Mouse (Mus musculus): ENCODE results near the gene Epha7. TPM values are rescaled to one million over a fixed set of nuclear protein-coding genes. Genes with fewer than 3 reads are reported as not detected.

The Epha7 gene
- 10 to 100 TPM; 77.7 to 82.8 TPM for total RNA-seq (2021)

- intact Hi-C loops (cut with DNase I): loop anchor here (5.0 kb wide), 2 partner anchors 845 to 1880 kb away; no protein-coding TSS in a partner anchor
- DNase-seq (ENCODE audit: extremely low spot score in 1 of 2, low spot score in 2 of 2): peak; percentile 95 to 98
These were observed at the start of gene Epha7 for GRCm38 (mm10) chr4:28812691-28813289. Epha7 (plus strand) TSS chr4:28813131.

GRCm38 (mm10) chr4:28783961-28784360 lies 29.0 kb upstream of the Epha7 start:
- intact Hi-C loops (cut with DNase I): no loop called here
- no peak for DNase-seq (ENCODE audit: extremely low spot score in 1 of 2, low spot score in 2 of 2)

GRCm38 (mm10) chr4:28808800-28809199 lies 4.1 kb upstream of the Epha7 start:
- intact Hi-C loops (cut with DNase I): no loop called here
- DNase-seq (ENCODE audit: extremely low spot score in 1 of 2, low spot score in 2 of 2): peak in 1 of 2 experiments; percentile 29

- intact Hi-C loops (cut with DNase I): loop anchor here (5.0 kb wide), 2 partner anchors 842 to 1877 kb away; no protein-coding TSS in a partner anchor
These were observed 3.2 kb upstream of the Epha7 start for GRCm38 (mm10) chr4:28809703-28810102.

GRCm38 (mm10) chr4:28813551-28814475 lies 882 bp downstream of the Epha7 start:
- intact Hi-C loops (cut with DNase I): loop anchor here (5.0 kb wide), 2 partner anchors 847 to 1882 kb away; no protein-coding TSS in a partner anchor
- DNase-seq (ENCODE audit: extremely low spot score in 1 of 2, low spot score in 2 of 2): peak; percentile 29 to 62

More at GRCm38 (mm10) chr4:28809703-28810102, 3.2 kb upstream of the Epha7 start:
- DNase-seq (ENCODE audit: extremely low spot score in 1 of 2, low spot score in 2 of 2): no peak

- peak in 1 of 2 experiments; percentile 19 for DNase-seq (ENCODE audit: extremely low spot score in 1 of 2, low spot score in 2 of 2)
- intact Hi-C loops (cut with DNase I): loop anchor here (5.0 kb wide), 2 partner anchors 847 to 1882 kb away; no protein-coding TSS in a partner anchor
These were observed 1.5 kb downstream of the Epha7 start for GRCm38 (mm10) chr4:28814476-28814815.

GRCm38 (mm10) chr4:28814816-28815620 lies 2.1 kb downstream of the Epha7 start:
- DNase-seq (ENCODE audit: extremely low spot score in 1 of 2, low spot score in 2 of 2): peak; percentile 20 to 63
- intact Hi-C loops (cut with DNase I): loop anchor here (5.0 kb wide), 2 partner anchors 848 to 1883 kb away; no protein-coding TSS in a partner anchor

GRCm38 (mm10) chr4:28815621-28815920 lies 2.6 kb downstream of the Epha7 start:
- DNase-seq (ENCODE audit: extremely low spot score in 1 of 2, low spot score in 2 of 2): no peak
- intact Hi-C loops (cut with DNase I): no loop called here

- intact Hi-C loops (cut with DNase I): loop anchor here (10.0 kb wide), 1 partner anchor 111 kb away; no protein-coding TSS in a partner anchor
- no peak for DNase-seq (ENCODE audit: extremely low spot score in 1 of 2, low spot score in 2 of 2)
These were observed 10.7 kb downstream of the Epha7 start for GRCm38 (mm10) chr4:28823616-28824015.

GRCm38 (mm10) chr4:28824616-28825015 lies 11.7 kb downstream of the Epha7 start:
- peak in 1 of 2 experiments; percentile 36 for DNase-seq (ENCODE audit: extremely low spot score in 1 of 2, low spot score in 2 of 2)
- intact Hi-C loops (cut with DNase I): loop anchor here (10.0 kb wide), 1 partner anchor 110 kb away; no protein-coding TSS in a partner anchor

GRCm38 (mm10) chr4:28837669-28838068 lies 24.7 kb downstream of the Epha7 start:
- DNase-seq (ENCODE audit: extremely low spot score in 1 of 2, low spot score in 2 of 2): no peak
- intact Hi-C loops (cut with DNase I): no loop called here

GRCm38 (mm10) chr4:28846311-28846710 lies 33.4 kb downstream of the Epha7 start:
- DNase-seq (ENCODE audit: extremely low spot score in 1 of 2, low spot score in 2 of 2): no peak
- intact Hi-C loops (cut with DNase I): no loop called here

GRCm38 (mm10) chr4:28850388-28850787 lies 37.5 kb downstream of the Epha7 start:
- DNase-seq (ENCODE audit: extremely low spot score in 1 of 2, low spot score in 2 of 2): no peak
- intact Hi-C loops (cut with DNase I): no loop called here

GRCm38 (mm10) chr4:28862845-28863666 lies 50.1 kb downstream of the Epha7 start:
- DNase-seq (ENCODE audit: extremely low spot score in 1 of 2, low spot score in 2 of 2): no peak
- intact Hi-C loops (cut with DNase I): no loop called here

GRCm38 (mm10) chr4:28866411-28866810 lies 53.5 kb downstream of the Epha7 start:
- no peak for DNase-seq (ENCODE audit: extremely low spot score in 1 of 2, low spot score in 2 of 2)
- intact Hi-C loops (cut with DNase I): no loop called here

GRCm38 (mm10) chr4:28871615-28872014 lies 58.7 kb downstream of the Epha7 start:
- DNase-seq (ENCODE audit: extremely low spot score in 1 of 2, low spot score in 2 of 2): no peak
- intact Hi-C loops (cut with DNase I): no loop called here

GRCm38 (mm10) chr4:28881271-28882044 lies 68.5 kb downstream of the Epha7 start:
- DNase-seq (ENCODE audit: extremely low spot score in 1 of 2, low spot score in 2 of 2): no peak
- intact Hi-C loops (cut with DNase I): no loop called here

All from left cerebral cortex, postnatal 10 days (tissue).